Mouse (Mus musculus) lung, embryonic 15.5 days (tissue): ENCODE measurements around the gene Zfp217. TPM values are rescaled to one million over a fixed set of nuclear protein-coding genes. Genes with fewer than 3 reads are reported as not detected.
"Not testable (repeated sequence)": the region's sequence is repeated elsewhere in the genome, so short reads cannot be mapped to it uniquely, and the experiment has no call there.

ENCODE experiments used
- ATAC-seq: fragments of 200-750 bp; cut with Nextera tagmentation; 2 replicates; pipeline ENCODE4 v1.8.0; 2017; ENCODE audit warnings: moderate number of reproducible peaks, borderline replicate concordance; ENCODE audit not compliant: low FRiP score, low TSS enrichment; ENCODE audit errors: extremely low read depth
- H3K27ac ChIP-seq: fragments of 300-500 bp; sonication (generic); 2 replicates; pipeline ENCODE4 v1.5.1; 2015; ENCODE audit warnings: moderate library complexity, mild to moderate bottlenecking, inconsistent platforms
- H3K27me3 ChIP-seq: fragments of 300-500 bp; sonication (generic); 2 replicates; pipeline ENCODE4 v1.6.1; 2015; ENCODE audit warnings: inconsistent platforms
- H3K36me3 ChIP-seq: fragments of 300-500 bp; sonication (generic); 2 replicates; pipeline ENCODE4 v1.6.1; 2015; ENCODE audit warnings: inconsistent platforms
- H3K4me1 ChIP-seq: fragments of 300-500 bp; sonication (generic); 2 replicates; pipeline ENCODE4 v1.6.1; 2015; ENCODE audit warnings: inconsistent platforms
- H3K4me2 ChIP-seq: fragments of 300-500 bp; sonication (generic); 2 replicates; pipeline ENCODE4 v1.6.1; 2015; ENCODE audit warnings: inconsistent platforms, mild to moderate bottlenecking, moderate library complexity
- H3K4me3 ChIP-seq: fragments of 300-500 bp; sonication (generic); 2 replicates; pipeline ENCODE4 v1.5.1; 2015; ENCODE audit warnings: mild to moderate bottlenecking, inconsistent platforms
- H3K9ac ChIP-seq: fragments of 300-500 bp; sonication (generic); 2 replicates; pipeline ENCODE4 v1.6.1; 2015; ENCODE audit warnings: inconsistent platforms
- H3K9me3 ChIP-seq: fragments of 300-500 bp; sonication (generic); 2 replicates; pipeline ENCODE4 v1.6.1; 2016; ENCODE audit warnings: inconsistent platforms
- WGBS: fragments of 180-500 bp; shearing (Covaris S2); methylation state at CpG from one replicate; pipeline ENCODE4 v1.1.7; 2015; 5-methylcytosine and 5-hydroxymethylcytosine counted together
- polyA plus RNA-seq: library from polyadenylated mRNA; unstranded; fragments of >200 nt; fragmentation: Nextera tagmentation; extraction: Ambion mirVana; gene quantifications from 2 replicates; pipeline ENCODE4 v1.2.1, GENCODE M21; 2015

Zfp217 gene
- 5.0 and 5.1 TPM in 2 replicates for polyA plus RNA-seq

GRCm38 (mm10) chr2:170147661-170148153 is at the start of gene Zfp217:
Gene Zfp217 (minus strand): TSS chr2:170148103.
- 12% methylated on average over 14 of the region's 14 CpGs for WGBS
- Histone ChIP-seq H3K4me1 (peaks cover 43% of the 10 kb centered on the region), H3K4me3 (peak within 1 kb of the TSS; percentile 13), H3K27ac (peak within 1 kb of the TSS; percentile 88), H3K9me3 (no peaks in the 10 kb centered on the region), H3K27me3 (no peaks in the 10 kb centered on the region), H3K4me2 (peak within 1 kb of the TSS; percentile 39), H3K9ac (peak within 1 kb of the TSS; percentile 16), H3K36me3 (no peaks in the 10 kb centered on the region)
- peak; percentile 70 for ATAC-seq

DNA sequence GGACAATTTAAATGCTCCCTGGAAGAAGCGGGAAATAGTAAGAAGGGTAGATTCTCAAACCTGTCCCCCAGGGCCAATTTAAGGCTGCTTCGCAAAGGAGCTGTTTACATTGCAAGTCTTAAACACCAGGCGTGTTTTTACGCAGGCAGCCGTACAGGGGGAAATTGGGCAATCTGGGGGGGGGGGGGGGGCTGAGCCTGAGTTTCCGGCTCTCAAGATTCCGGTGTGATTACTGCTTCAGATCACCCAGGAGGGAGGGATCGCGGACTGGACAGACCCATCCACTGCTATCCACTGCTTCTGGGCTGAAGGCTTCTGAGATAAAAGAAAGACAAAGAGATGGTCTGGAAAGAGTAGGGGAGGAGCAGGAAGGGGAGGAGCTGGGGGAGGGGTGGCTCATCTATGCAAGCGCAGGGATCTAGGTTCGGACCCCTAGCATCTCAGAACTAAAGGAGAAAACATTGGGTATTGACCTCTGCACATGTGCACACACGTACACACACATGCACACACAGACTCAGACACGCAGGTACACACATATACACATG is 47.7 kb upstream of the Zfp217 start:
- Histone ChIP-seq H3K36me3 (no peaks in the 10 kb centered on the region), H3K9me3 (no peaks in the 10 kb centered on the region), H3K27me3 (no peaks in the 10 kb centered on the region), H3K4me3 (no peak overlapping the region), H3K27ac (no peak overlapping the region), H3K4me1 (peaks cover 17% of the 10 kb centered on the region), H3K4me2 (no peak overlapping the region), H3K9ac (no peak overlapping the region)
- 62% methylated on average over 13 of the region's 13 CpGs for WGBS
- ATAC-seq, result no peak

DNA sequence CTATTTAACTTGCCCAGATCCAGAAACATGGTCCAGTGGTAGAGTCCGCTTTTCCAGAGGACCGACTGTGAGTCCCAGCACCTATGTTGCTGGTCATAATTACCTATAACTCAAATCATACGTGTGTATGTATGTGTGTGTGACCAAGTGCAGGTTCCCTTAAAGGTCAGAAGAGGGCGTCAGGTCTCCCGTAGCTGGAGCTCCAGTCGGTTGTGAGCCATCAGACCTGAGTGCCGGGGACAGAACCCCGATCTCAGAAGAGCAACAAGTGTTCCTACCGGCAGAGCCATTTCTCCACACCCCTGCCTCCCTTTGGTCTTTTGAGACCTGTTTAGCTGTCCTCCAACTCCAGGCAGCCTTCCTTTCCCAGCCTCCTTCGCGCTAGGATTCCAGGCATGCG is 46.9 kb upstream of the Zfp217 start:
- H3K27ac ChIP-seq, result no peak overlapping the region
- H3K36me3 ChIP-seq, result no peaks in the 10 kb centered on the region
- peaks cover 17% of the 10 kb centered on the region for H3K4me1 ChIP-seq
- H3K4me3 ChIP-seq, result no peak overlapping the region
- H3K9ac ChIP-seq, result no peak overlapping the region
- ATAC-seq, result no peak
- H3K9me3 ChIP-seq, result no peaks in the 10 kb centered on the region
- H3K27me3 ChIP-seq, result no peaks in the 10 kb centered on the region
- WGBS, result 90% methylated on average over 12 of the region's 12 CpGs
- H3K4me2 ChIP-seq, result no peak overlapping the region

DNA sequence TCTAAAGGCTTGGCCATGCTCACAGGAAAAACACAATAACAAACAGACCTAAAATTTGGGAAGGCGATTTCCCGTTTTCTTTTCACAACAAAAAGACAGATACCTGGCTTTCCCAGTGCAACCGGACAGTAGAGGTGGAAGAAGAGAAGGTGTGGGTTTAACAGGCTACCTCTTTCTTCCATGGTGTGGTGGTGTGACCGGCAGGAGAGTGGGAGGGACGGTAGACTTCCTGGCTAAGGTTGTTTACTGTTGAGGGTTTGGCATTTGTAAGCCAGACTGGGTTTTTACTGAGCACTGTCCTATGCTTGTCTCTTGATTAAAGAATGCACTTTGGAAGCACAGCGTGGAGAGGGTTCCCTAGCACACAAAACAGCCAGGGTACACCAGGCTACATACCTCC is 45.9 kb upstream of the Zfp217 start:
- H3K27me3 ChIP-seq, result no peaks in the 10 kb centered on the region
- H3K36me3 ChIP-seq, result no peaks in the 10 kb centered on the region
- 39% methylated on average over 6 of the region's 6 CpGs for WGBS
- H3K4me2 ChIP-seq, result peak overlapping the region; percentile 44
- peaks cover 17% of the 10 kb centered on the region for H3K4me1 ChIP-seq
- no peak overlapping the region for H3K4me3 ChIP-seq
- no peak overlapping the region for H3K27ac ChIP-seq
- no peak for ATAC-seq
- no peak overlapping the region for H3K9ac ChIP-seq
- H3K9me3 ChIP-seq, result no peaks in the 10 kb centered on the region

- no peaks in the 10 kb centered on the region for H3K36me3 ChIP-seq
- no peaks in the 10 kb centered on the region for H3K27me3 ChIP-seq
- no peak overlapping the region for H3K9ac ChIP-seq
- H3K4me2 ChIP-seq, result peak overlapping the region; percentile 44
- H3K4me1 ChIP-seq, result peaks cover 17% of the 10 kb centered on the region
- WGBS, result 7% methylated on average over 10 of the region's 10 CpGs
- no peaks in the 10 kb centered on the region for H3K9me3 ChIP-seq
- H3K27ac ChIP-seq, result peak overlapping the region; percentile 77
- H3K4me3 ChIP-seq, result peak overlapping the region; percentile 20
- no peak for ATAC-seq
These were observed 45.3 kb upstream of the Zfp217 start for GRCm38 (mm10) chr2:170193211-170193610.

DNA sequence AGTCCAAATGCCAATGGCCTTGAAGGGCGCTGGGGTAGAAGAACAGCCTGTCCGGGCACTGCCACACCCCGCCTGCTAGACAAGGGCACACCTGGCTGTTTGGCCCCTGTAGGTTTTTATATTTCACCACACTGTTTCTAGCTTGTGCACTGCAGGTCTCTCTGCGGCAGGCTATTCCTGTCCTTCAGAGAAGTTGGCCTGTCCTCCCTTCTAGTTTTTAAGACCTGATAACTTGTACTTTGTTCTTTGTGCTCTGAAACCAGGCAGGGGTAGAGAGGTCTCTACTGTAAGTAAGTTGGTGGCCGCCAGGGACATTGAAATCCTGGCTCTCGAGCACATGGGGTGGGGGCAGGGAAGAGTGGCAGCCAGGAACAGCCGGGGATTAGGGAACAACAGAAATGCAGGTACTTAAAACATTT is 44.8 kb upstream of the Zfp217 start:
- Histone ChIP-seq H3K27me3 (no peaks in the 10 kb centered on the region), H3K36me3 (no peaks in the 10 kb centered on the region), H3K9ac (peak overlapping the region; percentile 18; the same call in 1 of the 2 replicates), H3K4me1 (peaks cover 17% of the 10 kb centered on the region), H3K9me3 (no peaks in the 10 kb centered on the region), H3K4me2 (peak overlapping the region; percentile 44), H3K4me3 (peak overlapping the region; percentile 20; the same call in 1 of the 2 replicates), H3K27ac (peak overlapping the region; percentile 77)
- peak; percentile 60; the same call in 1 of the 2 replicates for ATAC-seq
- 24% methylated on average over 7 of the region's 7 CpGs for WGBS

- 78% methylated on average over 7 of the region's 7 CpGs for WGBS
- Histone ChIP-seq H3K4me2 (no peak overlapping the region), H3K36me3 (no peaks in the 10 kb centered on the region), H3K4me1 (peaks cover 22% of the 10 kb centered on the region), H3K27ac (no peak overlapping the region), H3K9ac (no peak overlapping the region), H3K27me3 (no peaks in the 10 kb centered on the region), H3K4me3 (no peak overlapping the region), H3K9me3 (no peaks in the 10 kb centered on the region)
- no peak for ATAC-seq
These were observed 40.8 kb upstream of the Zfp217 start for GRCm38 (mm10) chr2:170188721-170189120.

DNA sequence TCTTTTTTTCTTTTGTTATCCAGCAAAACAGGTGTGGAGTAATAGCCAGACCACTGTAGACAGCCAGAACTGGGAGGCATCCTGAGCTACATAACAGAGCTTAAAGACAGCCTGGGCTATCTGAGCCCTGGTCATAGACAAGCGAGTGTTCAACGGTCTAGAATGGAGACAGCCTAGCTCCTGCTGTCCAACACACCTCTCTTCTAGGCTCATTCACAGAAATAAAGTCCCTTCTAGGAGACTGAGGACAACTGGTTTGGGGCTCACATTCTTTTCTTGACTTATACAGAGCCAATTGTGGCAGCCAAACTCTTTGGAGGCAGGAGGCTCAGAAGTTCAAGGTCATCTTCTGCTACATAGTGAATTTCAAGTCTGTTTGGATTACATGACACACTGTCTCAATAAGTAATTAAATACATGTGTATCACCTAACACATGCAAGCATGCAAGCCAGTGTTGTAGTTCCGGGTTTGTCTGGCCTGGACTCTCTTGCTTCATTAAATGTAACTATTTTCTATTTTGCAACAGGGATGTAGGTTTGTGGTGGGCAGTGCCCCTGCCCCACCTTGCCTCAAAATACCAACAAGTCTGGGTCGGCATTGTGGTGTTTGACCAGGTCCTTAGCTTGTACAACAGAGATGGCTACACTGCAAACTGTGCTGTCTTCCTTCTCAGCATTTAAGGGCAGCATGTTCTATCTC is 37.4 kb upstream of the Zfp217 start:
- Histone ChIP-seq H3K36me3 (no peaks in the 10 kb centered on the region), H3K9me3 (no peaks in the 10 kb centered on the region), H3K9ac (no peak overlapping the region), H3K27ac (peak overlapping the region; percentile 79), H3K27me3 (no peaks in the 10 kb centered on the region), H3K4me2 (peak overlapping the region; percentile 72), H3K4me3 (peak overlapping the region; percentile 48), H3K4me1 (peaks cover 18% of the 10 kb centered on the region)
- no peak for ATAC-seq
- WGBS, result 42% methylated on average over 4 of the region's 4 CpGs

DNA sequence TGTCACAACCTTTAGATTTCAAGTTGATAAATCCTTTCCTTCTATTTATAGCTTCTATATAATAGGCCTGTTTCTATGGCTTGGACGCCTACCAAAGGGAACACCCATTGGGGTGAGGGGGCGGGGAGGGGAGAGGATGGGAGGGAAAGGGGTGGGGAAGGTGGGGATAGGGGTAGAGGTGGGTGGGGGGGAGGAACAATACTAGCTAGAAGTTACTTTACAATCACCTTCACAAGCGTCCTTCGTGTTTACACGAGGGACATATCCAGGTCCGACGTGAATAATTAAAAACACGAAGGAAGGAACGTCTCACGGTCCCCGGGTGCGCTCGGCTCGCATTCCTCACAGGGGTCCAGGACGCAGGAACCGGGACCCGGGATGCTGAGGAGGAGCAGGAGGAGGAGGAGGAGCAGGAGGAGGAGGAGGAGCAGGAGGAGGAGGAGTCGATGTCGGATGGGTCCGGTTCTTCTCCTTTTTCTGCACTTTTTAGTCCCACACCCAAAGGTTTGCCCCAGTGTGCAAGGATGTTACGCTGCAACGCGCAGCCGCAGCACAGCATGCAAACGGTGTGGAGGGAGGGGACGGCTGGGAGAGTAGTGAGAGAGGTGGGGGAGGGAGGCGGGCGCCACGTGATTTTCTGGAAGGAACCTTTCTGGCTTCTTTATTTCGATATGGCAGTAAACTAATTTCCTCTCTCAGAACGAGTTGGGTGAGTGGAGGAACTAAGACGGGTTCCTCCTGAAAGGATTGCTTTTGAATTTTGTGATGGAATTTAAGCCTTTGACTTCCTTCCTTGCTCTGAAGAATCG is 36.5 kb upstream of the Zfp217 start:
- H3K9ac ChIP-seq, result peak overlapping the region; percentile 43; the same call in 1 of the 2 replicates

GRCm38 (mm10) chr2:170183851-170184174 is 35.9 kb upstream of the Zfp217 start:
- Histone ChIP-seq H3K4me3 (peak overlapping the region; percentile 48), H3K27me3 (no peaks in the 10 kb centered on the region), H3K4me2 (peak overlapping the region; percentile 72), H3K4me1 (peaks cover 18% of the 10 kb centered on the region), H3K27ac (peak overlapping the region; percentile 79; the same call in 1 of the 2 replicates), H3K9ac (no peak overlapping the region), H3K36me3 (no peaks in the 10 kb centered on the region), H3K9me3 (no peaks in the 10 kb centered on the region)
- no peak for ATAC-seq
- 47% methylated on average over 4 of the region's 4 CpGs for WGBS

More for the DNA sequence above, 36.5 kb upstream of the Zfp217 start:
- H3K4me2 ChIP-seq, result peak overlapping the region; percentile 72
- H3K27ac ChIP-seq, result peak overlapping the region; percentile 79
- H3K27me3 ChIP-seq, result no peaks in the 10 kb centered on the region
- no peaks in the 10 kb centered on the region for H3K36me3 ChIP-seq
- H3K9me3 ChIP-seq, result no peaks in the 10 kb centered on the region
- WGBS, result 1% methylated on average over 31 of the region's 33 CpGs
- ATAC-seq, result peak; percentile 87
- H3K4me3 ChIP-seq, result peak overlapping the region; percentile 48
- H3K4me1 ChIP-seq, result peaks cover 18% of the 10 kb centered on the region

DNA sequence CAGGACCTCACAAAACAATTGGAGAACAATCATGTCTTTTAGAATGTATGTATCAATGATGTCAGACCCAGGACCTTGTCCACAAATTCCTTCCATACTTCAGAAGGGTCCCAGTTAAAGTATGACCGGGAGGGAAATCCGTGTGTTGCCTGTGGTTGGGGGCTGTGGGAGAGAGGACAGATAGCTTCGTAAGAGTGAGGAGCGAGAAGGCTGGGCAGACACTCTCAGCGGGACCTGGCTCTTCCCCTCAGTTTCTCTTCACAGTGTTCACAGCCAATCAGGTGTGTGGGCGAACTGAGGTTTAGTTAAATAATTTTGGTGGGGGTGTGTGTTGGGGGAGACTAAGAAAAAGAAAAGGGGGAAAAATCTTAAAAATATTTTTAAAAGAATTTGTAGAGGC is 34.0 kb upstream of the Zfp217 start:
- H3K4me3 ChIP-seq, result no peak overlapping the region
- H3K9ac ChIP-seq, result no peak overlapping the region
- no peak overlapping the region for H3K27ac ChIP-seq
- H3K9me3 ChIP-seq, result no peaks in the 10 kb centered on the region
- H3K4me2 ChIP-seq, result no peak overlapping the region
- no peaks in the 10 kb centered on the region for H3K36me3 ChIP-seq
- H3K4me1 ChIP-seq, result peaks cover 27% of the 10 kb centered on the region
- WGBS, result 71% methylated on average over 6 of the region's 6 CpGs
- ATAC-seq, result no peak
- H3K27me3 ChIP-seq, result no peaks in the 10 kb centered on the region

DNA sequence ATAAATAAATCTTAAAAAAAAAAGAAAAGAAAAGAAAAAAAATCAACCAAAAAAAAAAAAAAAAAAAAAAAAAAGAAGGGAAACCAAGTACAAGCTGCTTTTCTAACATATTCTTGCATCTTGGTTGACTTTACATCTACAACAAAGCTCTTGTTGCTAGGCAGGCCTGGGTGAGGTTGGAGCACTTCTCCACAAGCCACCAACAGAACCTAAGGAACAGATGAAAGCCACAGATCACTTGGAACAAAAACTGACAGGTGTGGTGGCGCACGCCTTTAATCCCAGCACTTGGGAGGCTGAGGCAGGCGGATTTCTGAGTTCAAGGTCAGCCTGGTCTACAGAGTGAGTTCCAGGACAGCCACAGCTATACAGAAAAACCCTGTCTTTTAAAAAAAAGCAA is 32.9 kb upstream of the Zfp217 start:
- not testable (repeated sequence) for H3K27ac ChIP-seq, H3K9ac ChIP-seq, H3K27me3 ChIP-seq, H3K9me3 ChIP-seq, H3K36me3 ChIP-seq, H3K4me3 ChIP-seq, ATAC-seq, H3K4me2 ChIP-seq
- WGBS, result 93% methylated on average over 3 of the region's 3 CpGs
- H3K4me1 ChIP-seq, result peaks cover 37% of the 10 kb centered on the region
